Mouse (Mus musculus) cortical plate, adult 2 months (tissue): ENCODE measurements at regions not wholly inside any gene's neighbourhood (a gene's known extent, or its start where the extent isn't known, plus 50 kb on each side); places are given as distances from the start of the nearest gene placed in this dataset.

Experiments
- CTCF ChIP-seq: fragments of 200-500 bp; IDR thresholded peaks from 2 replicates; pipeline ENCODE4 v1.5.1; 2011; ENCODE audit warnings: mild to moderate bottlenecking, control low read depth, low read length; ENCODE audit not compliant: insufficient read depth; ENCODE audit errors: extremely low read depth
- POLR2A ChIP-seq: fragments of 200-500 bp; IDR thresholded peaks from 2 replicates; pipeline ENCODE4 v1.6.1; 2011; ENCODE audit warnings: mild to moderate bottlenecking, low read length, control low read depth; ENCODE audit not compliant: insufficient read depth; ENCODE audit errors: extremely low read depth

- TF ChIP-seq CTCF (no peak), POLR2A (no peak)
Observed at GRCm38 (mm10) chr17:85848526-85848925, 160.5 kb upstream of the Six2 start.
